Mouse (Mus musculus) left cerebral cortex, postnatal 10 days (tissue): Measurements from ENCODE around the gene Gk. TPM values are rescaled to one million over a fixed set of nuclear protein-coding genes. Genes with fewer than 3 reads are reported as not detected.

Experiments used
- DNase-seq, 2 experiments: peaks; one replicate each; pipeline ENCODE4 v3.0.0; 2021 to 2022; ENCODE audit warnings: low spot score in 2 of 2, mixed read lengths in 1 of 2; ENCODE audit errors: extremely low spot score in 1 of 2
- intact Hi-C: fragments of 180-260 bp; cut with DNase I; formaldehyde crosslinking; loops from one replicate; pipeline ENCODE4 v1.15.1; 2025
- total RNA-seq, 2 experiments: library from RNA; stranded (reverse); gene quantifications; 2 replicates each; pipeline ENCODE4 v1.2.3; 2021

Gene Gk
- total RNA-seq, result 10 to 100 TPM; 22.8 to 27.2 TPM

- intact Hi-C loops, result loop anchor here (10.0 kb wide), 1 partner anchor 98 kb away; the partner anchor contains the start of gene 5430427O19Rik
- DNase-seq, result peak; percentile 94 to 97
These were observed at the start of gene Gk for GRCm38 (mm10) chrX:85776544-85777087. Gk (minus strand) TSS chrX:85776819.

GRCm38 (mm10) chrX:85804706-85805376, 28.2 kb upstream of the Gk start:
- intact Hi-C loops, result no loop called here
- no peak for DNase-seq

- DNase-seq, result no peak
- intact Hi-C loops, result no loop called here
These were observed 26.4 kb upstream of the Gk start for GRCm38 (mm10) chrX:85803006-85803405.

- intact Hi-C loops, result no loop called here
These were observed 20.8 kb upstream of the Gk start for GRCm38 (mm10) chrX:85797449-85797848.

GRCm38 (mm10) chrX:85778346-85778745, 1.7 kb upstream of the Gk start:
- no peak for DNase-seq
- intact Hi-C loops, result loop anchor here (10.0 kb wide), 1 partner anchor 96 kb away; the partner anchor contains the start of gene 5430427O19Rik

More at GRCm38 (mm10) chrX:85797449-85797848, 20.8 kb upstream of the Gk start:
- no peak for DNase-seq

- intact Hi-C loops, result loop anchor here (10.0 kb wide), 1 partner anchor 98 kb away; the partner anchor contains the start of gene 5430427O19Rik
- peak; percentile 6 to 41 for DNase-seq
These were observed 522 bp upstream of the Gk start for GRCm38 (mm10) chrX:85777141-85777540.

GRCm38 (mm10) chrX:85775879-85776543, 608 bp downstream of the Gk start:
- peak in 1 of 2 experiments; percentile 1 for DNase-seq
- intact Hi-C loops, result loop anchor here (10.0 kb wide), 1 partner anchor 99 kb away; the partner anchor contains the start of gene 5430427O19Rik

GRCm38 (mm10) chrX:85771303-85771702, 5.3 kb downstream of the Gk start:
- intact Hi-C loops, result loop anchor here (10.0 kb wide), 1 partner anchor 103 kb away; the partner anchor contains the start of gene 5430427O19Rik

GRCm38 (mm10) chrX:85770747-85771146, 5.9 kb downstream of the Gk start:
- intact Hi-C loops, result loop anchor here (10.0 kb wide), 1 partner anchor 104 kb away; the partner anchor contains the start of gene 5430427O19Rik
- no peak for DNase-seq

More at GRCm38 (mm10) chrX:85771303-85771702, 5.3 kb downstream of the Gk start:
- DNase-seq, result no peak

- no peak for DNase-seq
- intact Hi-C loops, result no loop called here
These were observed 8.0 kb downstream of the Gk start for GRCm38 (mm10) chrX:85768578-85768977.

GRCm38 (mm10) chrX:85756005-85756404, 20.6 kb downstream of the Gk start:
- no peak for DNase-seq
- intact Hi-C loops, result no loop called here

GRCm38 (mm10) chrX:85743837-85744236, 32.8 kb downstream of the Gk start:
- intact Hi-C loops, result no loop called here
- no peak for DNase-seq

- intact Hi-C loops, result no loop called here
- DNase-seq, result no peak
These were observed 43.4 kb downstream of the Gk start for GRCm38 (mm10) chrX:85733228-85733627.

- intact Hi-C loops, result no loop called here
- no peak for DNase-seq
These were observed 45.3 kb downstream of the Gk start for GRCm38 (mm10) chrX:85731133-85731938.

- peak in 1 of 2 experiments; percentile 13 for DNase-seq
- intact Hi-C loops, result no loop called here
These were observed 55.4 kb downstream of the Gk start for GRCm38 (mm10) chrX:85721226-85721625.

- DNase-seq, result no peak
- intact Hi-C loops, result no loop called here
These were observed 66.2 kb downstream of the Gk start for GRCm38 (mm10) chrX:85710399-85710798.

- no peak for DNase-seq
These were observed 70.9 kb downstream of the Gk start for GRCm38 (mm10) chrX:85705715-85706114.

GRCm38 (mm10) chrX:85683723-85684122, 92.9 kb downstream of the Gk start:
- no peak for DNase-seq
- intact Hi-C loops, result no loop called here

More at GRCm38 (mm10) chrX:85705715-85706114, 70.9 kb downstream of the Gk start:
- intact Hi-C loops, result no loop called here

- no peak for DNase-seq
- intact Hi-C loops, result no loop called here
These were observed 94.5 kb downstream of the Gk start for GRCm38 (mm10) chrX:85682125-85682524.
